ENCODE assay signal across 30 mouse cellular contexts in the genomic region with DNA sequence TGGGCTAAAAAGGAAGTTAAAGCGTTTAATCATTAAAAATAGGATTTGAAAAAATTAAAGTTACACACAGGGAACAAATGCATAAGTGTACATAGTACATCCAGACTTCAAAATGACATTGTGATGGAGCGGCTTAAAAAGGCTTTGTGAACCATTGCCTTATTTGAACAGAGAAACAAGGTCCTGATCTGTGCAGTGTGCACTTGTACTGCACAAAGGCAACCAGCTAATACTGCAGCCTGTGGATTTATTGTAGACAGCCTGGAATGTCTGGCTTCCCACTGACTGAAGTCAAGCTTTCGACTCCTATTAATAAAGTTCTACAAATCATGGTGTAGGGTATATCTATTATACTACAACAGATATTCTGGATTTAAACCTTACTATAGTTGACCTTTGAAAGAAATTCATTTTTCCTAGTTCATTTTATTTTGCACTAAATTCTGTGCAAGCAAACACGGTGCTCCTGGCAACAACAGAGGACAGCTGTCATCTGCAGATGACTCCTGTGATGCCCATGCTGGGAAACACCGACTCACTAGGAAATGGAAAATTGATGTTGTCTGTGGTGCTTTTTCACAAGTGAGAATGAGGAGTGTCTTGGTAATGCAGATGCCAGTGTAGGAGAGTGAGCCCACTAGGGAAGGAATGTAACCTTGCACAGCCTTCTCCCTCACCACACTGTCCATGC. TPM values are rescaled to one million over a fixed set of nuclear protein-coding genes. Genes with fewer than 3 reads are reported as not detected.
DNase-seq lines count a peak whose midpoint lies in the region; ATAC-seq lines count a peak whose summit lies in the region.
"Had no signal": no experiment of that assay in that cellular context is flagged by ENCODE, and none has a peak within 500 bp of the region (broad histone marks: within the 10 kb centered on the region; RNA-seq: fewer than 3 reads in every experiment).

No protein-coding gene starts in this region.

- no peak overlapping the region for H3K9ac ChIP-seq in heart, embryonic 13.5 days
- H3K9ac ChIP-seq in heart, embryonic 12.5 days = no peak overlapping the region
- no peak overlapping the region for H3K9ac ChIP-seq in intestine, embryonic 16.5 days (ENCODE audit: low read depth, low read length)
- H3K9ac ChIP-seq: embryonic facial prominence, embryonic 15.5 days; heart, embryonic 15.5 days; hindbrain, embryonic 12.5 days; kidney, embryonic 15.5 days; limb, embryonic 12.5 days; liver, embryonic 15.5 days; lung, embryonic 14.5 days; midbrain, embryonic 12.5 days; neural tube, embryonic 13.5 days had no signal

- ATAC-seq in heart, embryonic 13.5 days (ENCODE audit: extremely low read depth, insufficient number of reproducible peaks, low FRiP score, low TSS enrichment) = no peak
- ATAC-seq in heart, embryonic 12.5 days (ENCODE audit: insufficient number of reproducible peaks, low FRiP score) = no peak
- ATAC-seq in intestine, embryonic 16.5 days = no peak
- ATAC-seq: activated CD4-positive, CD25-positive, alpha-beta regulatory T cell, adult 4 months; forebrain, embryonic 14.5 days had no signal

- 64% methylated on average over 5 of the region's 5 CpGs for WGBS in heart, embryonic 13.5 days
- WGBS in heart, embryonic 12.5 days = 72% methylated on average over 5 of the region's 5 CpGs
- 87% methylated on average over 5 of the region's 5 CpGs for WGBS in embryonic facial prominence, embryonic 10.5 days
- WGBS in intestine, embryonic 16.5 days = 67% methylated on average over 5 of the region's 5 CpGs

- DNase-seq in layer of hippocampus, adult 9-11 months = peak; percentile 27
- no peak for DNase-seq in layer of hippocampus, adult 11-12 months (ENCODE audit: low spot score)
- DNase-seq in embryonic facial prominence, embryonic 10.5 days (ENCODE audit: low spot score) = no peak
- DNase-seq: adrenal gland, adult 2 months; adrenal gland, postnatal 36 days; B cell, adult 2 months; gastrocnemius, postnatal 25 days; heart, adult 18-20 months; heart, postnatal 36 days; kidney, adult 11 months; kidney, postnatal 25 days; lung, embryonic 14.5 days; lung, postnatal 14 days; right cerebral cortex, postnatal 4 days; thymus, postnatal 4 days had no signal

- H3K4me1 ChIP-seq in heart, embryonic 13.5 days = peaks cover 22% of the 10 kb centered on the region
- H3K4me1 ChIP-seq in heart, embryonic 12.5 days (replicated peaks) = peaks cover 6% of the 10 kb centered on the region
- H3K4me1 ChIP-seq in embryonic facial prominence, embryonic 10.5 days = peaks cover 38% of the 10 kb centered on the region
- no peaks in the 10 kb centered on the region for H3K4me1 ChIP-seq in intestine, embryonic 16.5 days (ENCODE audit: control insufficient read depth, insufficient read depth, low read length)
- H3K4me1 ChIP-seq: hindbrain, embryonic 12.5 days; kidney, embryonic 15.5 days; midbrain, embryonic 12.5 days; neural tube, embryonic 13.5 days had no signal

- no peak overlapping the region for H3K4me3 ChIP-seq in heart, embryonic 13.5 days
- no peak overlapping the region for H3K4me3 ChIP-seq in heart, embryonic 12.5 days
- H3K4me3 ChIP-seq in embryonic facial prominence, embryonic 10.5 days = no peak overlapping the region
- no peak overlapping the region for H3K4me3 ChIP-seq in intestine, embryonic 16.5 days (ENCODE audit: low read length)
- H3K4me3 ChIP-seq: embryonic facial prominence, embryonic 15.5 days; heart, embryonic 15.5 days; hindbrain, embryonic 12.5 days; kidney, embryonic 15.5 days; left cerebral cortex, adult 2 months; limb, embryonic 12.5 days; liver, embryonic 15.5 days; midbrain, embryonic 12.5 days; neural tube, embryonic 13.5 days had no signal

- H3K4me2 ChIP-seq in heart, embryonic 13.5 days = no peak overlapping the region
- no peak overlapping the region for H3K4me2 ChIP-seq in heart, embryonic 12.5 days
- H3K4me2 ChIP-seq in intestine, embryonic 16.5 days (ENCODE audit: low read depth, low read length) = no peak overlapping the region
- H3K4me2 ChIP-seq: embryonic facial prominence, embryonic 15.5 days; heart, embryonic 15.5 days; hindbrain, embryonic 12.5 days; kidney, embryonic 15.5 days; limb, embryonic 12.5 days; liver, embryonic 15.5 days; lung, embryonic 14.5 days; midbrain, embryonic 12.5 days; neural tube, embryonic 13.5 days had no signal

- no peaks in the 10 kb centered on the region for H3K27me3 ChIP-seq in heart, embryonic 13.5 days (replicated peaks)
- no peaks in the 10 kb centered on the region for H3K27me3 ChIP-seq in heart, embryonic 12.5 days (replicated peaks)
- H3K27me3 ChIP-seq in embryonic facial prominence, embryonic 10.5 days (replicated peaks; ENCODE audit: low read depth, poor library complexity, severe bottlenecking) = no peaks in the 10 kb centered on the region
- no peaks in the 10 kb centered on the region for H3K27me3 ChIP-seq in intestine, embryonic 16.5 days (replicated peaks; ENCODE audit: control insufficient read depth, insufficient read depth, low read length)
- H3K27me3 ChIP-seq: embryonic facial prominence, embryonic 15.5 days; heart, embryonic 15.5 days; hindbrain, embryonic 12.5 days; kidney, embryonic 15.5 days; limb, embryonic 12.5 days; liver, embryonic 15.5 days; midbrain, embryonic 12.5 days; neural tube, embryonic 13.5 days had no signal

- no peaks in the 10 kb centered on the region for H3K9me3 ChIP-seq in heart, embryonic 13.5 days
- no peaks in the 10 kb centered on the region; the same call in 1 of the 2 replicates for H3K9me3 ChIP-seq in heart, embryonic 12.5 days (replicated peaks)
- no peaks in the 10 kb centered on the region for H3K9me3 ChIP-seq in embryonic facial prominence, embryonic 10.5 days
- no peaks in the 10 kb centered on the region for H3K9me3 ChIP-seq in intestine, embryonic 16.5 days (ENCODE audit: control insufficient read depth, low read length)
- H3K9me3 ChIP-seq: embryonic facial prominence, embryonic 15.5 days; heart, embryonic 15.5 days; hindbrain, embryonic 12.5 days; kidney, embryonic 15.5 days; limb, embryonic 12.5 days; liver, embryonic 15.5 days; midbrain, embryonic 12.5 days; neural tube, embryonic 13.5 days had no signal

- 0 out of 2 replicates have a peak overlapping the region, but pooled peaks have one; percentile 20 for H3K27ac ChIP-seq in heart, embryonic 13.5 days (replicated peaks)
- H3K27ac ChIP-seq in heart, embryonic 12.5 days (ENCODE audit: poor library complexity, severe bottlenecking) = no peak overlapping the region
- H3K27ac ChIP-seq in embryonic facial prominence, embryonic 10.5 days (replicated peaks) = peak overlapping the region; percentile 51; the same call in 1 of the 2 replicates
- H3K27ac ChIP-seq in intestine, embryonic 16.5 days (ENCODE audit: low read length) = no peak overlapping the region
- H3K27ac ChIP-seq: embryonic facial prominence, embryonic 15.5 days; heart, embryonic 15.5 days; hindbrain, embryonic 12.5 days; kidney, embryonic 15.5 days; left cerebral cortex, adult 2 months; limb, embryonic 12.5 days; liver, embryonic 15.5 days; midbrain, embryonic 12.5 days; neural tube, embryonic 13.5 days had no signal

- H3K36me3 ChIP-seq in heart, embryonic 13.5 days = no peaks in the 10 kb centered on the region
- no peaks in the 10 kb centered on the region for H3K36me3 ChIP-seq in heart, embryonic 12.5 days
- H3K36me3 ChIP-seq in embryonic facial prominence, embryonic 10.5 days (replicated peaks) = no peaks in the 10 kb centered on the region
- no peaks in the 10 kb centered on the region for H3K36me3 ChIP-seq in intestine, embryonic 16.5 days (ENCODE audit: control insufficient read depth, insufficient read depth, low read length)
- H3K36me3 ChIP-seq: embryonic facial prominence, embryonic 15.5 days; hindbrain, embryonic 12.5 days; kidney, embryonic 15.5 days; limb, embryonic 12.5 days; liver, embryonic 15.5 days; midbrain, embryonic 12.5 days; neural tube, embryonic 13.5 days had no signal

RNA-seq across cellular contexts. Expression of a gene that starts 33.8 kb away (rescaled TPM):
- 16.6 and 19.9 TPM in 2 replicates for polyA plus RNA-seq in heart, embryonic 13.5 days (2015; fragmentation: Nextera tagmentation; extraction: Ambion mirVana)
- polyA plus RNA-seq in heart, embryonic 12.5 days (2016; fragmentation: Nextera tagmentation; extraction: Ambion mirVana) = 6.6 and 6.7 TPM in 2 replicates
- polyA plus RNA-seq in embryonic facial prominence, embryonic 10.5 days (2016; fragmentation: Nextera tagmentation; extraction: Ambion mirVana) = not detected in 2 replicates
- polyA plus RNA-seq in intestine, embryonic 16.5 days (2015; fragmentation: Nextera tagmentation; extraction: Ambion mirVana) = 1.7 and 1.8 TPM in 2 replicates
- polyA plus RNA-seq: activated CD4-positive, CD25-positive, alpha-beta regulatory T cell, adult 4 months; adrenal gland, adult 2 months; liver, adult 2 months; midbrain, embryonic 12.5 days had no signal

Comparison
In these comparisons a context has a peak if more than half of its experiments do, and no peak if none do; other contexts are left out.
1. H3K27ac ChIP-seq: peak in heart, embryonic 13.5 days (single experiment) and embryonic facial prominence, embryonic 10.5 days (single experiment); none in heart, embryonic 12.5 days (single experiment) and intestine, embryonic 16.5 days (single experiment).